Mouse (Mus musculus): ENCODE measurements around the gene Flot2. TPM values are rescaled to one million over a fixed set of nuclear protein-coding genes. Genes with fewer than 3 reads are reported as not detected.

Flot2 gene
- polyA plus RNA-seq, 1 experiment, result 170 TPM

- Histone ChIP-seq H3K27ac (ENCODE audit: insufficient read depth, low read length) (no peak overlapping the region), H3K4me3 (ENCODE audit: insufficient read depth, low read length) (no peak overlapping the region), H3K4me1 (ENCODE audit: control insufficient read depth, insufficient read depth, low read length) (no peaks in the 10 kb centered on the region)
- TF ChIP-seq POLR2A (IDR thresholded peaks at IDR 0.05; ENCODE audit: extremely low read depth, insufficient read depth, low read length) (no peak), CTCF (IDR thresholded peaks at IDR 0.05; ENCODE audit: extremely low read depth, insufficient read depth, low read length) (no peak)
Measured at GRCm38 (mm10) chr11:78056946-78057345, 19.2 kb downstream of the Flot2 start.

- Histone ChIP-seq H3K4me3 (ENCODE audit: insufficient read depth, low read length) (no peak overlapping the region), H3K4me1 (ENCODE audit: control insufficient read depth, insufficient read depth, low read length) (no peaks in the 10 kb centered on the region), H3K27ac (ENCODE audit: insufficient read depth, low read length) (no peak overlapping the region)
- no peak for TF ChIP-seq POLR2A (IDR thresholded peaks at IDR 0.05; ENCODE audit: extremely low read depth, insufficient read depth, low read length)
- TF ChIP-seq CTCF (IDR thresholded peaks at IDR 0.05; ENCODE audit: extremely low read depth, insufficient read depth, low read length), result peak; percentile 89
Measured at GRCm38 (mm10) chr11:78059833-78060757, 22.4 kb downstream of the Flot2 start.

- Histone ChIP-seq H3K4me1 (ENCODE audit: control insufficient read depth, insufficient read depth, low read length) (no peaks in the 10 kb centered on the region), H3K4me3 (ENCODE audit: insufficient read depth, low read length) (no peak overlapping the region), H3K27ac (ENCODE audit: insufficient read depth, low read length) (no peak overlapping the region)
- TF ChIP-seq POLR2A (IDR thresholded peaks at IDR 0.05; ENCODE audit: extremely low read depth, insufficient read depth, low read length), result no peak
- no peak for TF ChIP-seq CTCF (IDR thresholded peaks at IDR 0.05; ENCODE audit: extremely low read depth, insufficient read depth, low read length)
Measured at GRCm38 (mm10) chr11:78062563-78062962, 24.8 kb downstream of the Flot2 start.

- Histone ChIP-seq H3K27ac (ENCODE audit: insufficient read depth, low read length) (no peak overlapping the region), H3K4me1 (ENCODE audit: control insufficient read depth, insufficient read depth, low read length) (no peaks in the 10 kb centered on the region), H3K4me3 (ENCODE audit: insufficient read depth, low read length) (no peak overlapping the region)
- TF ChIP-seq CTCF (IDR thresholded peaks at IDR 0.05; ENCODE audit: extremely low read depth, insufficient read depth, low read length) (no peak), POLR2A (IDR thresholded peaks at IDR 0.05; ENCODE audit: extremely low read depth, insufficient read depth, low read length) (no peak)
Measured at GRCm38 (mm10) chr11:78065906-78066305, 28.2 kb downstream of the Flot2 start.

GRCm38 (mm10) chr11:78066641-78067040 lies 28.9 kb downstream of the Flot2 start:
- no peak for TF ChIP-seq POLR2A (IDR thresholded peaks at IDR 0.05; ENCODE audit: extremely low read depth, insufficient read depth, low read length)
- no peak for TF ChIP-seq CTCF (IDR thresholded peaks at IDR 0.05; ENCODE audit: extremely low read depth, insufficient read depth, low read length)
- Histone ChIP-seq H3K27ac (ENCODE audit: insufficient read depth, low read length) (no peak overlapping the region), H3K4me3 (ENCODE audit: insufficient read depth, low read length) (no peak overlapping the region), H3K4me1 (ENCODE audit: control insufficient read depth, insufficient read depth, low read length) (no peaks in the 10 kb centered on the region)

- TF ChIP-seq CTCF (IDR thresholded peaks at IDR 0.05; ENCODE audit: extremely low read depth, insufficient read depth, low read length), result no peak
- no peak for TF ChIP-seq POLR2A (IDR thresholded peaks at IDR 0.05; ENCODE audit: extremely low read depth, insufficient read depth, low read length)
- H3K27ac ChIP-seq (ENCODE audit: insufficient read depth, low read length), result no peak overlapping the region
Measured at GRCm38 (mm10) chr11:78067566-78067965, 29.8 kb downstream of the Flot2 start.

GRCm38 (mm10) chr11:78069130-78069529 lies 31.4 kb downstream of the Flot2 start:
- Histone ChIP-seq H3K27ac (ENCODE audit: insufficient read depth, low read length) (no peak overlapping the region), H3K4me3 (ENCODE audit: insufficient read depth, low read length) (no peak overlapping the region), H3K4me1 (ENCODE audit: control insufficient read depth, insufficient read depth, low read length) (no peaks in the 10 kb centered on the region)
- TF ChIP-seq CTCF (IDR thresholded peaks at IDR 0.05; ENCODE audit: extremely low read depth, insufficient read depth, low read length) (no peak), POLR2A (IDR thresholded peaks at IDR 0.05; ENCODE audit: extremely low read depth, insufficient read depth, low read length) (no peak)

More at GRCm38 (mm10) chr11:78067566-78067965, 29.8 kb downstream of the Flot2 start:
- H3K4me3 ChIP-seq (ENCODE audit: insufficient read depth, low read length), result no peak overlapping the region
- H3K4me1 ChIP-seq (ENCODE audit: control insufficient read depth, insufficient read depth, low read length), result no peaks in the 10 kb centered on the region

- no peak overlapping the region for H3K4me3 ChIP-seq (ENCODE audit: insufficient read depth, low read length)
- no peaks in the 10 kb centered on the region for H3K4me1 ChIP-seq (ENCODE audit: control insufficient read depth, insufficient read depth, low read length)
- H3K27ac ChIP-seq (ENCODE audit: insufficient read depth, low read length), result no peak overlapping the region
- TF ChIP-seq CTCF (IDR thresholded peaks at IDR 0.05; ENCODE audit: extremely low read depth, insufficient read depth, low read length), result no peak
- TF ChIP-seq POLR2A (IDR thresholded peaks at IDR 0.05; ENCODE audit: extremely low read depth, insufficient read depth, low read length), result no peak
Measured at GRCm38 (mm10) chr11:78069646-78070045, 31.9 kb downstream of the Flot2 start.

GRCm38 (mm10) chr11:78071938-78072337 lies 34.2 kb downstream of the Flot2 start:
- Histone ChIP-seq H3K27ac (ENCODE audit: insufficient read depth, low read length) (no peak overlapping the region), H3K4me3 (ENCODE audit: insufficient read depth, low read length) (no peak overlapping the region), H3K4me1 (ENCODE audit: control insufficient read depth, insufficient read depth, low read length) (no peaks in the 10 kb centered on the region)
- TF ChIP-seq CTCF (IDR thresholded peaks at IDR 0.05; ENCODE audit: extremely low read depth, insufficient read depth, low read length) (no peak), POLR2A (IDR thresholded peaks at IDR 0.05; ENCODE audit: extremely low read depth, insufficient read depth, low read length) (no peak)
